Mouse (Mus musculus) gastrocnemius, postnatal 25 days (tissue): ENCODE measurements around the gene Cdh18. TPM values are rescaled to one million over a fixed set of nuclear protein-coding genes. Genes with fewer than 3 reads are reported as not detected.
"Not testable (repeated sequence)": the region's sequence is repeated elsewhere in the genome, so short reads cannot be mapped to it uniquely, and the experiment has no call there.

Experiments used
- DNase-seq: peaks from one replicate; pipeline ENCODE4 v3.0.0; 2022
- long read RNA-seq, 2 experiments: library from polyadenylated mRNA; stranded (forward); transcript quantifications; one replicate each; pipeline ENCODE4 v2.0.0; 2021
- total RNA-seq, 2 experiments: library from RNA; stranded (reverse); gene quantifications; 1 replicate in 1 of 2; 2 replicates in 1 of 2; pipeline ENCODE4 v1.2.3; 2021

Gene Cdh18
- total RNA-seq = not detected
- long read RNA-seq, experiment 1 = 0 reads
- long read RNA-seq, experiment 2, partial matches to known transcripts = 0 of 1 reads
- long read RNA-seq, experiment 2, other reads (novel, unspliced or antisense) = 1 of 1 reads

DNA sequence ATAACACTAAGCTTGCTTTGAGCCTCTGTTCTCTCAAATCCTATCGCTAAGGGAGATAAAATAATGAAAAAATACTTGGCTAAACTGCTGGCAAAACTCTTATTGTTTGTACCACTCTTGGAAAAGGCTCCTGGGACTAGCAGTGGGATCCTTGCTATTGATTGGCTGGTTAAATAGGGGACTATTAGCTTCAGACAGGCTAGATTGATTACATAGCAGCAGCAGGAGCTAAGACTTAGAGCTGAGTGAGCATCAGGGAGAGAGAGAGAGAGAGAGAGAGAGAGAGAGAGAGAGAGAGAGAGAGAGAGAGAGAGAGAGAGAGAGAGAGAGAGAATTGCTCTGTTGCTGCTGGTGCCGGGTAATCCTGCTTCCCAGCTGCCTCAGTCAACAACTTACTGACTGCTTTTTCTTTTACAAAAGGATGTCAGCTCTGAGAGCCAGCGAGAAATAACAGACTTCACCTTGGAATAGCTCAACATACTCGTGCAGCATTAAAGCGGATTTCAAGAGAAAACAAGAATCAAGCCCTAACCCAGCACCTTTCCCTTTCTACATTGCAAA, at the start of gene Cdh18:
Gene Cdh18 (plus strand): TSS at position 312 of the 561 bp plus-strand sequence.
- DNase-seq = no peak

DNA sequence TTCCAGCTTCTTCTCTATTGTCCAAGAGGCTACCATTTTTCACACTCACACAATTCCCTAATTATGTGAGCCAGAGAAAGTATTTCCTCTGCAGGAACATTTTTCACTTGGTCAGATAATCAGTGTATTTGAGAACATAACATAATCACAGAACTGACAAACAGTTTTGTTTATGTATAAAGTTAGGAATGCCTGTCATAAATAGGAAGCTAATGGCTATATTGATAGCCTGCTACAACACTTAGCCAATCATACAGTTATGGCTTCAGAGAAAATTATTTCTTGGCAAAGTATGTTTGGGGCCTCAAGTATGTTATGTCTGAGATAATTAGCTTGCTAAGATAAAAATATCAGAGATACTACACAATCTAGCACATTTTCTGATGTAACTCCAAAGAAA, 37.6 kb upstream of the Cdh18 start:
- DNase-seq = no peak

DNA sequence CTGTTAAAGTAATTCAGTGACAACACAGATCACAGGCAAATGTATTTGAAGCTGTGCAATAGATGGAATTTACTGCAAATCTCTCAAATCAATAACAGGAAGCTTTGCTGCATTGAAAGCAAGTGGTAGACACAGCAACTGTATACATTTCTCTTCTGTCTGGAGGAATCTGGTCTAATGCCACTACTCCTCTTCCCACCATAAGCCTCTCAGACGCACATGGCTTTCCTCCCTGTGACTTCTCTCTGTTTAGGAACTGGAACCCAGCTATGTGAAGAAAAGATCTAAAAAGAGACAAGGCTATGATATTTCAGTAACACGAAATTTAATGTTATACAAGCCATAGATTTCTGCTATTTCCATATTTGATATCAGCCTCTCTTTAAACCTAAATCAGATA, 13.0 kb upstream of the Cdh18 start:
- no peak for DNase-seq

DNA sequence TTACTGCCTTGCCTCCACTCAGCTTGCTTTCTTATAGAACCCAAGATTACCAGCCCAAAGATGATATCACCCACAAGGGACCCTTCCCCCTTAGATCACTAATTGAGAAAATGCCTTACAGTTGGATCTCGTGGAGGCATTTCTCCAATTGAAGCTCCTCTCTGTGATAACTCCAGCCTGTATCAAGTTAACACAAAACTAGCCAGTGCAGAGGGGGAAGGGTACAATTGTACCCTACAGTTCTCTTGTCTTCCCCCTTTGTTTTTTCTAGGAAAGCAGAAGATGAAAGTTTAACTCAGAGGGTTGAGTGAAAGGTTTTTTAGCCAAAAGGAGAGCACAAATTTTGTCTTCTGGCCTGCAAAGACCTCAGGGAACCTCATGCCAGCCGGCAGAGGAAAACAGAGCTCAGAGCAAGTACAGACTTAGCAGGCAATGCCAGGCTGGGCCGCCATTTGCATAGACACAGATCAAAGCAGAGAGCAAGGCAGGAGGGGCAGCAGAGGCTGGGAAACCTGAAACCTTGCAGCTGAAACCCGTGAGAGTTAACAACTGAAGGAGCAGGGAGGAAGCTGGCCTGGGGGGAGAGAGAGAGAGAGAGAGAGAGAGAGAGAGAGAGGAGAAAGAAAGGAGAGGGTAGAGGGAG, 29.3 kb downstream of the Cdh18 start:
- DNase-seq = no peak

DNA sequence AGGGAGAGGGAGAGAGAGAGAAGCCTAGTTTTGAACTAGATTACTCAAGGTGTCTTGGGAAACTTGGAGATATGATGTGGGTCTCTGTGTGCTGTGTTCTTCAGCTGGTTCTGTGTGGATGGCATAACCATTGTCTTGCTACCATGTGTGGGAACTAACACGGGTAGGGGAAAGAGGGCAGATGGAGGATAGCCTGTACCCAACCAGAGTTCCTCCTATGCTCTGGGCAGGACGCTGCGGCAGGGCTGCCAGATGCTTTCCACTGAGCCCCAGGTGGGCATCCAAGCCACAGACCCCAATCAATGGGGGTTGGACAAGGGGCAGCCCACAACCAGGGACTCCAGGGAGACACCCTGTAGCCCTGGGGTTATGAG, 29.8 kb downstream of the Cdh18 start:
- DNase-seq = no peak

DNA sequence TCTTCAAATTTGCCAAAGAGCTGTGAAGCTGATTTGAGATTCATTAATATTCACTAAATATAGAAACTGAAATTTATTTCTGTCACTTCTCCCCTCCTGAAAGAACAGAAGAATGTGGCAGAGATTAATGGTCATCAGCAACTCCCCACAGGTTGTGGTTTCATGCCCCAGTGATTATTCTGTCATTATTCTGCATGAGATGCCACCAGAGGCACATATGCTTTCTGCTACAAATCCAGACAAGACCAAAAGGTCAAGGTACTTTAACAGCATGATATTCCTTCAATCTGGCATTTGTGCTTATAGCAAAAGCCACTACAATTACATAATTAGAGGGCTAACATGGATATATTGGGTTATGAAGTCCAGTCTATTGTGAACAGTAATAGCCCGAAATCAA, 35.8 kb downstream of the Cdh18 start:
- no peak for DNase-seq

DNA sequence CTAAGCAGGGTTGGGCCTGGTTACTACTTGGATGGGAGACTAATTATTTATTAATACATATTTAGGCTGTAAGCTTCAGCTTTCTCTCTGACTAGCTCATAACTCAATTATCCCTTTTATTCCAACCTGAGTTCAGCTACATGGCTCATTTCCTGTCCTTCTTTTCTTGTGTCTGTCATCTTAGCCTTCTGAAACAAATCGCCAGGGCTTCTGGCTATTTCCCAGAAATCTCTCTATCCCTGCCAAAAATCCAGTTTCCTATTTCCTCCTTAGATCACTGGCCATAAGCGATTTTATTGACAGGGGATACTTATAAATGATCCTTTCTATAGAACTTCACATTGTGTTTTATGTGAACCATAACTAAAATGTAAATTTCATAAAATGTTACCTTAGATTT, 167.6 kb downstream of the Cdh18 start:
- no peak for DNase-seq

DNA sequence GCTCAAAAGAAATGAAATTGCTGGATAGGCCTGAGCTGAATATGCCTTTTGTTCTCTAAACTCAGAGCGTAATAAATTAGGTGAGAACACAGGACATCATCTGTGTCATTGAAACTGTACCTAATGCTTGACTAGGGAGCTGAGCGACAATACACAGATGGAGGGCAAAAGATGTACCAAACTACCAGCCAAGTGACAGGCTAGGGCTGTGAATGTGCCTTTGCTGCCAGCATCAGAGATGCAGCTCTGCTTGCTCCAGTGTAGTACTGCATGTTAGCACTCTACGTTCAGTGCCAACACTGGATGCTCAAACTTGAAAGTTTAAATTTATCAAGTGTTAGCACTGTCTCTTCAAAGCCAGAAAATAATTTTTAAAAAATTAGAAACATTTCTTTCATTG, 168.9 kb downstream of the Cdh18 start:
- no peak for DNase-seq

DNA sequence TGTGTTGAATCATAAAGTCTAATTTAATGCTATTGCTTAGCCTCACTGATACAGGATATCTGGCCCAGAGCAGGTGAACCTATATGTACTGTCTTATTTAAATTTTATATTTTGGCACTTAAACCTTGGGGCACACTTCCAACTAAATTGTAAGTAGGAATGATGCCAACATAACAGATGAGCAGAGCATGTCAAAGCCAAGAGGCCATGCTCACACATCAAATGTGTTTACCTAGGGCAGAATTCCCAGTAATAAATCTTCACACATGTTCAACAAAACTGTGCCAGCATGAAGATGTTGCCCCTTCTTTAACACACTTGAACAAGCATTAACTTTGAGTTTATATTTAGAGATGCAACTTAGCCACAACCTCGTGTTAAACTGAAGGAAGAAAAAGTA, 177.8 kb downstream of the Cdh18 start:
- DNase-seq = no peak

DNA sequence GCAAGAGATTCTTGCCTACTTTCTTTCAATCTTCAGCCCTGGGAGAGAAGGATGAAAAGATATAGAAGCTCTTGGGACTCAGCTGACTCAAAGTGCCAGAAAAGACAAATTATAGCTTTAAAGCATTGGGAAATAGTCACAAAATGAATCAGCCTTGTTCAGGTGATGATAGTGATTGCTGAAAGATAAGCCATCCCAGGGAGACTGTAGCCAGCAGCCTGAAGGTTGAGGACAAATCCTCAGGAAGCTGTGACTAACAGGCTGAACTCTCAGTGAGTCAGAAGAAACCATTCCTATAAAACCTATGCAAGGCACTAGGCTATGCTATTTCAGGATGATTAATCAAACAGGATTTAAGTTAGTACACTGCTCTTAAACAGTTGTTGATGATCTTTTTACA, 184.2 kb downstream of the Cdh18 start:
- DNase-seq = no peak

DNA sequence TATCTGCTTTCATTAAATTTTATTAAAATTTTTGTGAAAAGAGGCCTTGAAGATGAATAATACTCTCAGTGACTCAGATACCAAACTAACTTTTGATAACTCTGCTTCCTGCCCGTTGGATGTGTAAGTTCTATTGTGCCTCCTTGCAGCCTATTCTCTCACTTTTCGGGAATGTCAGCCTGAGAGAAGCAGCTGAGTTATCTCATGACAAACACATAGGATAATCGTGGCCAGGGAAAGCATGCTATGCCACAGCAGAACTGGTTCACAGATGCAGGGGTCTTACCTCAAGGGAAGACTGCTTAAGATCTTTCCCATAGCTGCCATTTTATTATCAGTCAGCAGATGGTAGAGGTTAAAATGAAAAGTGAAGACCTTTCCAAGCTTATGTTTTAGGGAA, 187.3 kb downstream of the Cdh18 start:
- DNase-seq = no peak

DNA sequence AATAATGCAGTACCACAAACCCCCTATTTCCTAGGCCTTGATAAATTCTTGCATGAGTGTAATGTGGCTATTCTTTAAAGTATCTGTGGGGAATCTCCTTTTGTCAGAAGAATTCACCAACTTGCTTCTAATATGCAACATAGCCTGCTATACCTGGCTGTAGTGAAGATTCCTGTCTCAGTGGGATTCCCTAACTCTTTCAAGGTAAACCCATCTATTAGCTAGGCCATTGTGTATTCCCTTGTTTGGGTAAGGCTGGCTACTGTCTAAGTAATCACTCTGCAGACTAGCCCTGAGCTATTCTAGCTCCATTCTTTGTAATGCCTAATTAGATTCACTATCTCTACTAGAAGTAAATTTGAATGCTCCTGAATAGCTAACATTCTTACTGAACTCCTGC, 212.4 kb downstream of the Cdh18 start:
- DNase-seq = not testable (repeated sequence)

DNA sequence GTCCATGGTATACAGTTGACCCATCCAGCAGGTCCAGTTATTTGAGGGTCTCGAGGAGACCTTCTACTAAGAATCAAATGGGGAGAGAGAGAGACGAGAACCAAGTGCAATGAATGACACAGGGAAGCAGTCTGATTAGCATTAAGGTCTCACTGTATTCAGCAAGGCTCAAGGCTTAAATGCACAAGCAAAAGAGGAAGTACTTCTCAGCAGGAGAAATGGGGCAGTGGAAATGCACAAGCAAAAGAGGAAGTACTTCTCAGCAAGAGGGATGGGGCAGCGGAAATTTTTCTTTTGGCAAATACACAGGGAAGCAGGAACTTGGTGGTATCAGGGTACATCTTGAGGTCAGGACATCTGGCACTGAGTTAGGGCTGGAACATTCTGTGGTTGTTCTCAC, 217.8 kb downstream of the Cdh18 start:
- DNase-seq = not testable (repeated sequence)

DNA sequence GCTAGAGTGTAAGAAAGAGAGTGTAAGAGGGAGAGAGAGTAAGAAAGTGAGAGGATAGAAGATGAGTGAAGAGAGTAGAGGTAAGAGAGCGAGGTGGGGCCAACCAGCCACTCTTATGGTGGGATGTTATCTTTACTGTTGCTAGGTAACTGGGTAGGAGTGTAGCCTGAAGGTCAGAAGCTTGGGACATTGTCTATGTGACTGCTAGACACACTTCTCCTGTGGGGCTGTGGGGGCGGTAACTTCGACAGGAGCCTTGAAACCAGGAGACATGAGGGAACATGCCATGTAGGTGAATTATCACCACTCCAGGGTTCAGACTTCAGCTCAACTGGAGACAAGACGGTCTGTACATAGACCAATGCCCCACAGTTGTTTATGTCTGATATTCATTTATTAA, 227.5 kb downstream of the Cdh18 start:
- no peak for DNase-seq

DNA sequence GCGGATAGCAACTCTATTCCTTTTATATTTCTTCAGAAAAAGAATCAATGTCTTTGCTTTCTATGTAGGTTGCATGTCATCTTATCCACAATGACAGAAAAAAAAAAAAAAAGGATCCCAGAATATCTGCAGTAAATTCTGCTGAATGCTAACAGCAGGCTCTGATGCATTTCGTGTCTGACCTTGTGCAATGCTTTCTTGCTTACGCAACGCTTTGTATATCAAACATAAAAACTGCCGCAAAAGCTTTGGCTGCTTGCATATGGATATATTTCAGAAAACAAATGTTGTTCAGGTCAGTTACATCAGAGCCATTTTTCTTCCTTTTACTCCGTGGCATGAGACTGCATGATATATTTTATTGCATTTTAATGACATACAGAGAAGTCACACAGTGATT, 240.9 kb downstream of the Cdh18 start:
- no peak for DNase-seq

DNA sequence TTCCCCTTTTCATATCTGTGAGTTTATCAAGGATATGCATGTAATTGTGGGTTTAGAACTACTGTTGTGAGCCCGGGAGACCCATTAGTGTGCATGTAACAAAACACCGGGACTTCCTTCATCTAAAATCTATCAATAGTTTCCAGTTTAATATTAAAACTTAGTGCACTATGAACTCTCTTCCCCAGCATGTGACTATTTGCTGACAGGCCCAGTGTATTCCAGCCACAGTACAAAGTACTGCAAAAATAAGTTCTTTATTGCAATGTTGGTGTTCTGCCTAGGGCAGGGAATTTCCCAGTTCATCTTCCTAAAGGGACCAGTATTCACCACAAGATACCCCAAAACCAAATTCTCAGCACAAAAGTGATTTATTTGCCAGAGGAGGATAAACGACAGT, 243.0 kb downstream of the Cdh18 start:
- no peak for DNase-seq

DNA sequence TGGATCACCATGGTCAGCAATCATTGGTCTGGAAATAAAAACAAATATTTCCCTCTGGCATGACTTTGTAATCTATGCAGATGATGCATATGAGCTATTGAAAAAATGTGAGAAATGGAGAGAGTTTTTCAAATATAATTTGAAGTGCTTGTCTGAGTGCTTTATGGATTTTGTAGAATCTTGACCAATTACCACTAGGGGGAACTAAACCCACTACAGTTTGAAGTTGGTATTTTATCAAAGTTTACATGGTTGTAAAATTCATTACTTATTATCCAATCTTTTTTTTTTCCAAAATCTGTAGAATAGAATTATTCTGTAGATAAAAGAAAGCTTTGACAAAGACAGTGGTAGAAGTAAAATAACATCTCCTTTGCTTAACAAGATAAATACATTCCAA, 284.3 kb downstream of the Cdh18 start:
- no peak for DNase-seq

DNA sequence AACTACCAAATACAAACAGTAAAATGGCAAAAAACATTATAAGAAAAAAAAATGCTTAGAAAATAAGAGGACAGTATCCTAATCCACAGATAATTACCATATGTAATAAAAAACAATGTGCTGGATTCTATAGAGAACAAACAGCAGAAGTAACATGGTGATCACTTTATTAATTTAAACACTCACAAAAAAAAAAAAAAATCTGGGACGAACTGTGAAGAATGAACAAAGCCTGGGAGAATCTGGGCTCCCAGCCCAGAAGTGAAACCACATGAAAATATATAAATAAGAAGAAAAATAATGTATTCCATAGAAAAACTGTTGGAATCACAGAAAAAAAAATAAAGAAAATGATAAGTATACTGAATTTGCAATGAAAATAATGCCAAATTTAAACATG, 288.4 kb downstream of the Cdh18 start:
- DNase-seq = no peak

DNA sequence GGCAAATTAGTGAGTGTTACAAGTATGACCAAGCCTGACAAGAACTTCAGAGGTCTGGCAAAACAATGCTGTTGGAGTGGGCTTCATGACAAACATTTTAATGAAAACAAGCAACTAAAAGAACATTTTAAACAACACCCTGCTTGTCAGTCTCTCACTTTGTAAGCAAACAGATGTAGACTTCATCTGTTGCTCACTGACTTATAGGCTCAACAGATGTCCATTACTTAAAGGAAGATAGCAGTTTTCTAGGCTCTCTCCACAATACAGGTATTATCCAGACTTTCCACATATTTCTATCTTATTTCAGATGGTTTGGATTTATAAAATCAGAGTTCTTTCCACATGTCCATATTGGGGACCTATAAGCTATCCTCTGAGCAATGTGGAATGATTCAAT, 308.9 kb downstream of the Cdh18 start:
- DNase-seq = no peak

DNA sequence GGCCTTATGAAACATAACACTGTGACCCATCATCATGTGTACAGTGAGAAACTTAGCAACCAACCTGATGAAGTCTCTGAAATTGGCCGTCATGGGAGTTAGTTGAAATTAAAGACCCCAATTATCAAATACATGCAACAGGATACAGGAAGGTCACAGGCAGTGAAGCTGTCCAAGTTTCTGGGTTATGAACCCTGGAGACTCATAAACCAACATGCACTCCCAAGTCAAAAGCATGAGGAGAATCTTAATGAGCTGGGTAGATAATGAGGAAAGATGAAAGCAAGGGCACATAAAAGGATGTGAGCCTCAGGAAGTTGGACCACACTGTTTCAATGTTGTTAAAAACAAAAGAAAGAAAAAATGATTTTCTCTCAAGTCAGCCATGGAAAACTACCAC, 321.9 kb downstream of the Cdh18 start:
- no peak for DNase-seq

DNA sequence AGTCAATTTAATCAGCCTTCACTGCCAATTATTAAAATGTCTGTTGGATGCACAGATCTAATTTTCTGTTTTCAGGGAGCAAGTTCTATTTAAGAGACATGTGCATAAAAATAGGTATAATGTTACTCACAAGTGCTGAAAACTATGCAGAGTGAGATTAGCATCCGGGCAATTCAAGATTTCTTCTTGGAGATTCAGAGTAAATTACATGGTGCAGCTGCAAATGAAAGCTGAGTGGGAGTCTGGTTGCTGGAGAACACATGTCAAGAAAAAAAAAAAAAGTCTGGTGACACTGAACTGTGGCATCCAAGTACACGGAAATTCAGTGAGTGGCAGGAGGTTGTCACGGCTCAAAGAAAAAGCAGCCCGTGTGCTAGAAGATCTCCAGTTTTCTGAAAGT, 348.9 kb downstream of the Cdh18 start:
- DNase-seq = no peak

DNA sequence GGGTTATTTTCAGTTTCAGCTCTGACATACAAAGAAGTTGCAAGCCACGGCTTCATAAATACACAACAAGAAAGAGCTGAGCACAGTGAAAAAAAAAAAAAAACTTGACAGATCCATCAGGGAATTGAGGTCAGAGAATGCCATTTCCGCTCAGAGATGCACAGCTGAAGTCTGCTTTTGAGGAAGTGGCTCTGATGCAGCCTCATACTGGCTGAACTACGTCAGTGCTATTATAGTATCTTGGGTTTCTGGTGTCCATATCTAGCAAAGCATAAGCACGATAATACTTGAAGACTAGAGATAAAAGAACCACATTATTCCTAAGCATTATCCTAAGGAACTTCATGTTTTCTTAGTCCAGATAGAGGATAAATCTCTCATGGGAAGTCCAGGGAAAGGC, 349.4 kb downstream of the Cdh18 start:
- DNase-seq = no peak

DNA sequence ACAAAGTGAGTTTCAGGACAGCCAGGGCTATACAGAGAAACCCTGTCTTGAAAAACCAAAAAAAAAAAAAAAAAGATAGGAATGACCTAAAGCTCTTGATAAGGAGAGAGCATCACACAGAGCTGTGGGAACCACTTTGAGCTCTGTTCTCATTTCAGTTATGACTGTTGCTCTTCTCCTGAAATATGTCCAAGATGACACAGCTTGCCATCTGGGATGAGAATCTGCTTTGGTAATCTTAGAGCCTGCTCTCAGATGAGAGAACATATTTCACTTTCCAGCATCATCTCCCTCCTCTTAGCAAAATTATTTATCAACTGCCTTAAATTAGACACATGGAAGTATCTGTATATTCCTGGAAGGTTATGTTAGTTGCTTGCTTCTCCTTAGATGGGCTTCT, 365.6 kb downstream of the Cdh18 start:
- DNase-seq = no peak

DNA sequence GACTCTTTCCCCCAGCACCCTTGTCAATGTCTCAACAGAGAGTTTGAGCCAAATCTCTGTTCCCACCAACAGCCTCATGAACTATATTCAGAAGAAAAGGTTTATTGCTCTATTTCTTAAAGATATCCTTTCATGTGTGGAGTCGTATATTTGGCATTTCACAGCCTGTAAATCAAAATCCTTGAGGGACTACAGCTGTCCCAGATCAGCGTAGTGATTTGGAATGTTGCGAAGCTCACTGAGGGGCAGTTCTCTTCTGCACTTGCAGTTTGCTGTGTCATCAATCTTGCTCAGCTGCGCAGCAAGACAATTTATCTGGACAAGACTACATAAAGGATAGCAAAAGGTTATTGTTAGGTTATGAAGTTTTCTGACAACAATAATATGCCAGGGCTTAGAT, 385.5 kb downstream of the Cdh18 start:
- DNase-seq = no peak

DNA sequence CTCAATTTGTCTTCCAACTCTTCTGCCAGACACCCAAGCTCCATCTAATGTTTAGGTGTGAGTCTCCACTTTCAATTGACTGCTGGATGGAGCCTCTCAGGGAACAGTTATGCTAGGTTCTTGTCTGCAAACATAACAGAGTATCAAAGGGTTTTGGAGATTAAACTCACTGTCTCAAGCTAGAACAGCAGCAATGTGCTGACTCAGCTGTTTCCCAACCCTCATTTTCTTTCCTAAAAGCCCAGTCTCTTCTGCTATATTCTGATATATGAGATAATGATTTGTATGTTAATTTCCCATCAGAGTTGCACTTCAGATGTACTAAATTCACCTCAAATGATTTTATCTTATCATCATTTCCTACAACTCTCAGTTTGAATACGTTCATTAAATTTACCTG, 398.4 kb downstream of the Cdh18 start:
- DNase-seq = no peak
